ENCODE assay signal across 18 mouse cellular contexts in the genomic region with DNA sequence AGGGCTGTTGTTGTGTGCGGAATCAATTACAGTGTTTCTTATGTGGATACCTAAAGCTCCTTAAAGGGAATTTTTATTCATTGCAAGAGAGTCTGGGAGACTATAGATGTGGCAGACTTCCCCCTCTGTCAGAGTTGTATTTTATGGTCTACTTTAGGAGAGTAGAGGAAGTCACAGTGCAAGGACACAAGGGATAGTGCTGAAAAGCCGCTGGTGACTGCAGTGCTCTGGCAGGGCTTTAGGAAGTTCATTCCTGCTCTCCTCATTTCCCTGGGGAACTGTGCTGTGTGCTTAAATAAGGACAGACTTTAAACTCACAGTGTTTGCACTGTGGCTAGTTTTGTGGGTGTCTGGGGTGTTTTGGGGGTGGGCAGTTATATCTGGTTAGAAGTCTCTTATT.
DNase-seq lines count a peak whose midpoint lies in the region; ATAC-seq and TF ChIP-seq lines count a peak whose summit lies in the region.
"Had no signal": no experiment of that assay in that cellular context is flagged by ENCODE, and none has a peak within 500 bp of the region (broad histone marks: within the 10 kb centered on the region; RNA-seq: fewer than 3 reads in every experiment).

No protein-coding gene starts in this region.

- TF ChIP-seq CTCF in kidney, adult 2 months (conservative IDR thresholded peaks at IDR 0.05; ENCODE audit: insufficient read depth, insufficient read length, low read depth, low read length), result no peak
- TF ChIP-seq CTCF in lung, embryonic 14.5 days (IDR thresholded peaks at IDR 0.05; ENCODE audit: low read depth), result no peak

- no peaks in the 10 kb centered on the region for H3K9me3 ChIP-seq in kidney, embryonic 14.5 days (ENCODE audit: control insufficient read depth, low read length)
- H3K9me3 ChIP-seq in lung, embryonic 14.5 days (ENCODE audit: low read depth, low read length), result no peaks in the 10 kb centered on the region
- H3K9me3 ChIP-seq: forebrain, embryonic 15.5 days; limb, embryonic 15.5 days had no signal

- no peak overlapping the region for H3K4me3 ChIP-seq in kidney, adult 2 months (ENCODE audit: insufficient read depth, low read depth, low read length)
- H3K4me3 ChIP-seq in kidney, embryonic 14.5 days (ENCODE audit: low read length), result no peak overlapping the region
- H3K4me3 ChIP-seq in lung, embryonic 14.5 days (ENCODE audit: low read depth, low read length), result no peak overlapping the region
- H3K4me3 ChIP-seq: erythroblast, embryonic 14.5 days; forebrain, embryonic 15.5 days; limb, embryonic 15.5 days had no signal

- H3K36me3 ChIP-seq in kidney, adult 2 months (ENCODE audit: control insufficient read depth, insufficient read depth, low read length), result no peaks in the 10 kb centered on the region
- H3K36me3 ChIP-seq in kidney, embryonic 14.5 days (ENCODE audit: control insufficient read depth, insufficient read depth, low read length), result no peaks in the 10 kb centered on the region
- H3K36me3 ChIP-seq in lung, embryonic 14.5 days (ENCODE audit: insufficient read depth), result no peaks in the 10 kb centered on the region
- H3K36me3 ChIP-seq: forebrain, embryonic 15.5 days; limb, embryonic 15.5 days had no signal

- H3K9ac ChIP-seq in kidney, embryonic 14.5 days (ENCODE audit: low read depth, low read length), result no peak overlapping the region
- H3K9ac ChIP-seq in lung, embryonic 14.5 days, result no peak overlapping the region
- H3K9ac ChIP-seq: forebrain, embryonic 15.5 days; limb, embryonic 15.5 days had no signal

- peaks cover 9% of the 10 kb centered on the region for H3K4me1 ChIP-seq in kidney, adult 2 months (ENCODE audit: control insufficient read depth, insufficient read depth, low read length)
- no peaks in the 10 kb centered on the region for H3K4me1 ChIP-seq in kidney, embryonic 14.5 days (ENCODE audit: control insufficient read depth, insufficient read depth, low read length)
- peaks cover 12% of the 10 kb centered on the region for H3K4me1 ChIP-seq in lung, embryonic 14.5 days (ENCODE audit: insufficient read depth)
- H3K4me1 ChIP-seq: limb, embryonic 15.5 days had no signal

- 56% methylated on average over 2 of the region's 2 CpGs for WGBS in kidney, adult 2 months
- 42% methylated on average over 2 of the region's 2 CpGs for WGBS in kidney, embryonic 14.5 days
- 62% methylated on average over 2 of the region's 2 CpGs for WGBS in lung, embryonic 14.5 days

- TF ChIP-seq POLR2A in kidney, adult 2 months (IDR thresholded peaks at IDR 0.05; ENCODE audit: low read depth, low read length), result no peak

- no peak for ATAC-seq in kidney, embryonic 14.5 days (ENCODE audit: low FRiP score, low TSS enrichment)
- peak; percentile 60; the same call in 1 of the 2 replicates for ATAC-seq in lung, embryonic 14.5 days (ENCODE audit: insufficient read depth)
- ATAC-seq in granulocyte monocyte progenitor cell, adult 5-6 weeks (replicated peaks; ENCODE audit: poor library complexity, severe bottlenecking), result peak; percentile 55
- ATAC-seq: forebrain, embryonic 15.5 days had no signal

- DNase-seq in embryo, embryonic 11 days, result peak; percentile 31
- no peak for DNase-seq in embryo, embryonic 9.5 days (ENCODE audit: extremely low spot score)
- peak; percentile 45 for DNase-seq in kidney, adult 2 months
- DNase-seq in lung, embryonic 14.5 days, result peak; percentile 61
- DNase-seq in lung, postnatal 25 days (ENCODE audit: low spot score), result no peak
- no peak for DNase-seq in cerebellum, adult 11 months
- DNase-seq: cerebellum, adult 8-10 months; heart, postnatal 36 days; lung, adult 2 months; right cerebral cortex, postnatal 25 days; thymus, postnatal 14 days had no signal

- H3K27ac ChIP-seq in kidney, adult 2 months (ENCODE audit: insufficient read depth, low read depth, low read length), result 0 out of 2 replicates have a peak overlapping the region, but pooled peaks have one; percentile 2
- H3K27ac ChIP-seq in kidney, embryonic 14.5 days (ENCODE audit: low read depth, low read length), result no peak overlapping the region
- peak overlapping the region; percentile 6; the same call in 1 of the 2 replicates for H3K27ac ChIP-seq in lung, embryonic 14.5 days (ENCODE audit: low read depth)
- H3K27ac ChIP-seq: forebrain, embryonic 15.5 days; limb, embryonic 15.5 days had no signal

- no peak overlapping the region for H3K4me2 ChIP-seq in kidney, embryonic 14.5 days (replicated peaks; ENCODE audit: low read depth, low read length)
- no peak overlapping the region for H3K4me2 ChIP-seq in lung, embryonic 14.5 days
- H3K4me2 ChIP-seq: forebrain, embryonic 15.5 days; limb, embryonic 15.5 days; midbrain, embryonic 11.5 days had no signal

- H3K27me3 ChIP-seq in kidney, adult 2 months (replicated peaks; ENCODE audit: control insufficient read depth, insufficient read depth, low read length), result no peaks in the 10 kb centered on the region
- H3K27me3 ChIP-seq in kidney, embryonic 14.5 days (ENCODE audit: control insufficient read depth, insufficient read depth, low read length), result no peaks in the 10 kb centered on the region
- no peaks in the 10 kb centered on the region for H3K27me3 ChIP-seq in lung, embryonic 14.5 days (ENCODE audit: insufficient read depth, low read length)
- H3K27me3 ChIP-seq: CH12.LX; forebrain, embryonic 15.5 days; limb, embryonic 15.5 days had no signal

Comparison
In these comparisons a context has a peak if more than half of its experiments do, and no peak if none do; other contexts are left out.
1. DNase-seq: peak in embryo, embryonic 11 days (single experiment), kidney, adult 2 months (single experiment) and lung, embryonic 14.5 days (single experiment); none in embryo, embryonic 9.5 days (single experiment), lung, postnatal 25 days (single experiment) and cerebellum, adult 11 months (single experiment).